Mouse (Mus musculus) liver, adult 2 months (tissue): Measurements from ENCODE around the gene Ice2.

Source experiments
- CTCF ChIP-seq: fragments of 200-500 bp; IDR thresholded peaks from 2 replicates; pipeline ENCODE4 v1.5.1; 2011; ENCODE audit warnings: low read depth, low read length, control low read depth
- POLR2A ChIP-seq: fragments of 200-500 bp; IDR thresholded peaks from 2 replicates; pipeline ENCODE4 v1.6.1; 2011; ENCODE audit warnings: low read length, control low read depth; ENCODE audit not compliant: insufficient read depth; ENCODE audit errors: extremely low read depth

DNA sequence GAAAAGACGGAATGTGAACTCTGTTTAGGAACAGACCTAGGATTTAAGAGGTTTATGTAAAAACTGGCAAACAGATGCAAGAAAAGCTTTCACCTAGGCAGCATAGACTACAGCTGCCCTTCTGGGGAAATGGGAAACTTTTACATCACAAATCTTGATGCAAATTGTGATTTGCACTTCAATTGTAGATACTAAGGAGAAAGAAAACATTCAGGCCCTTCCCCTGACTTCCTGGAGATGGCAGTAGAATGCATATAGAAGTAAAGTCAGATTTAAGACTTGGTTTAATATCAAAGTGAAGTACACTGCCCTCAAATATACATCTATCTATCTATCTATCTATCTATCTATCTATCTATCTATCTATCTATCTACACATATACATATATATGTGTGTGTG lies 21.8 kb downstream of the Ice2 start:
- peak; percentile 9; the same call in 1 of the 2 replicates for TF ChIP-seq CTCF
- no peak for TF ChIP-seq POLR2A
